Mouse (Mus musculus) CH12.LX (cell line): Measurements from ENCODE around the gene Ubqln1. TPM values are rescaled to one million over a fixed set of nuclear protein-coding genes. Genes with fewer than 3 reads are reported as not detected.

Experiments
- DNase-seq: peaks from one replicate; pipeline ENCODE4 v3.0.0-alpha.2; 2013; ENCODE audit errors: extremely low read depth
- H3K27ac ChIP-seq: 2 replicates; pipeline ENCODE4 v1.5.1; 2012; ENCODE audit warnings: low read depth, mild to moderate bottlenecking, control low read depth, moderate library complexity; ENCODE audit not compliant: insufficient read depth
- H3K27me3 ChIP-seq: replicated peaks from 2 replicates; pipeline ENCODE3; 2012; ENCODE audit warnings: inconsistent platforms
- H3K36me3 ChIP-seq, 2 experiments: replicated peaks in 1 of 2; 2 replicates each; pipeline versions ENCODE3 to v1.6.1; 2012; ENCODE audit warnings: inconsistent platforms in 1 of 2, low read length in 1 of 2, mild to moderate bottlenecking in 1 of 2, mixed read lengths in 1 of 2, moderate library complexity in 1 of 2; ENCODE audit not compliant: control insufficient read depth in 1 of 2, insufficient read depth in 1 of 2
- H3K4me1 ChIP-seq, 2 experiments: 2 replicates each; pipeline ENCODE4 v1.6.1; 2012; ENCODE audit warnings: inconsistent platforms in 1 of 2, moderate library complexity in 1 of 2; ENCODE audit not compliant: insufficient read depth in 2 of 2, control insufficient read depth in 1 of 2
- H3K4me2 ChIP-seq: 2 replicates; pipeline ENCODE4 v1.6.1; 2012; ENCODE audit warnings: low read depth, mild to moderate bottlenecking, control low read depth; ENCODE audit not compliant: poor library complexity, insufficient read depth, severe bottlenecking
- H3K4me3 ChIP-seq, 3 experiments: fragments of 150-350 bp in 1 of 3; sonication (generic) in 1 of 3; replicated peaks in 1 of 3; 2 replicates each; pipeline versions ENCODE3 to v1.5.1; 2011 to 2012; ENCODE audit warnings: low read depth in 2 of 3, low read length in 2 of 3, mild to moderate bottlenecking in 2 of 3, moderate library complexity in 2 of 3, control low read depth in 1 of 3, improper control_type of control experiment in 1 of 3, inconsistent platforms in 1 of 3, mixed read lengths in 1 of 3; ENCODE audit not compliant: poor library complexity in 1 of 3
- H3K79me2 ChIP-seq: replicated peaks from 2 replicates; pipeline ENCODE4 v1.6.1; 2012; ENCODE audit warnings: mild to moderate bottlenecking, moderate library complexity; ENCODE audit not compliant: control insufficient read depth, poor library complexity, insufficient read depth, severe bottlenecking; ENCODE audit errors: extremely low read depth
- H3K9ac ChIP-seq: 2 replicates; pipeline ENCODE4 v1.6.1; 2012; ENCODE audit warnings: low read depth, mild to moderate bottlenecking, control low read depth, moderate library complexity; ENCODE audit not compliant: insufficient read depth
- H3K9me3 ChIP-seq: replicated peaks from 2 replicates; pipeline ENCODE3; 2012; ENCODE audit warnings: low read length, inconsistent platforms, mixed read lengths
- BHLHE40 ChIP-seq: IDR thresholded peaks from 2 replicates; pipeline ENCODE4 v1.6.1; 2011; ENCODE audit warnings: mild to moderate bottlenecking, low read depth, low read length, improper control_type of control experiment
- CHD1 ChIP-seq: IDR thresholded peaks from 2 replicates; pipeline ENCODE4 v1.6.1; 2012; ENCODE audit warnings: low read depth, low read length, improper control_type of control experiment, inconsistent platforms
- CHD2 ChIP-seq: IDR thresholded peaks from 2 replicates; pipeline ENCODE4 v1.6.1; 2011; ENCODE audit warnings: low read length, improper control_type of control experiment
- CTCF ChIP-seq, 2 experiments: IDR thresholded peaks in 1 of 2; conservative IDR thresholded peaks in 1 of 2; 2 replicates each; pipeline ENCODE4 v1.5.1; 2011 to 2012; ENCODE audit warnings: low read depth in 2 of 2, low read length in 2 of 2, improper control_type of control experiment in 1 of 2, inconsistent platforms in 1 of 2, mild to moderate bottlenecking in 1 of 2, moderate library complexity in 1 of 2
- EP300 ChIP-seq: IDR thresholded peaks from 2 replicates; pipeline ENCODE4 v1.6.1; 2011; ENCODE audit warnings: low read length, improper control_type of control experiment
- IRF4 ChIP-seq: IDR thresholded peaks from 2 replicates; pipeline ENCODE4 v1.6.1; 2014; ENCODE audit warnings: low read depth, mild to moderate bottlenecking, inconsistent platforms, low read length, improper control_type of control experiment
- JUN ChIP-seq: IDR thresholded peaks from 2 replicates; pipeline ENCODE4 v1.6.1; 2011; ENCODE audit warnings: low read depth, mild to moderate bottlenecking, low read length, improper control_type of control experiment, moderate library complexity; ENCODE audit not compliant: insufficient read depth
- JUND ChIP-seq: conservative IDR thresholded peaks from 2 replicates; pipeline ENCODE4 v1.6.1; 2011; ENCODE audit warnings: low read depth, low read length, improper control_type of control experiment
- MAFK ChIP-seq: IDR thresholded peaks from 2 replicates; pipeline ENCODE4 v1.6.1; 2011; ENCODE audit warnings: low read length, improper control_type of control experiment; ENCODE audit not compliant: insufficient replicate concordance
- PAX5 ChIP-seq: IDR thresholded peaks from 2 replicates; pipeline ENCODE4 v1.6.1; 2012; ENCODE audit warnings: low read length, inconsistent platforms, mixed read lengths
- RAD21 ChIP-seq: IDR thresholded peaks from 2 replicates; pipeline ENCODE4 v1.6.1; 2011; ENCODE audit warnings: low read depth, mild to moderate bottlenecking, low read length, improper control_type of control experiment, moderate library complexity
- SIN3A ChIP-seq: IDR thresholded peaks from 2 replicates; pipeline ENCODE4 v1.6.1; 2012; ENCODE audit warnings: low read length, improper control_type of control experiment, inconsistent platforms
- SMC3 ChIP-seq: IDR thresholded peaks from 2 replicates; pipeline ENCODE4 v1.6.1; 2011; ENCODE audit warnings: low read depth, low read length, improper control_type of control experiment
- USF2 ChIP-seq: conservative IDR thresholded peaks from 2 replicates; pipeline ENCODE4 v1.6.1; 2011; ENCODE audit warnings: low read depth, low read length, improper control_type of control experiment
- ZC3H11A ChIP-seq: IDR thresholded peaks from 2 replicates; pipeline ENCODE4 v1.6.1; 2012; ENCODE audit warnings: low read depth, mild to moderate bottlenecking, inconsistent platforms, low read length, improper control_type of control experiment
- ZKSCAN1 ChIP-seq: IDR thresholded peaks from 2 replicates; pipeline ENCODE4 v1.6.1; 2012; ENCODE audit warnings: low read depth, inconsistent platforms, low read length, improper control_type of control experiment, borderline replicate concordance
- dilution Hi-C: fragments of 300-500 bp; cut with MboI; formaldehyde crosslinking; loops from 2 replicates; pipeline ENCODE4 v1.14.3; 2020; ENCODE audit warnings: low sequenced_read_pairs; ENCODE audit not compliant: extremely low pct_unique_long_range_greater_than_20kb, extremely low pct_ligation_motif_present
- in situ Hi-C: fragments of 300-500 bp; cut with MboI; formaldehyde crosslinking; loops from 3 replicates; pipeline ENCODE4 v1.14.3; 2019; ENCODE audit warnings: low sequenced_read_pairs, low pct_ligation_motif_present, low pct_unique_long_range_greater_than_20kb, mixed read lengths
- polyA plus RNA-seq: library from polyadenylated mRNA; unstranded; fragments of >175 nt; gene quantifications from 2 replicates; pipeline ENCODE4 v1.2.1, GENCODE M21; 2012; ENCODE audit warnings: low read depth; ENCODE audit not compliant: insufficient read length
- total RNA-seq, 2 experiments: library from RNA; depleted of rRNA; stranded (reverse); fragments of 300-350 nt in 1 of 2; fragments of >200 nt in 1 of 2; gene quantifications; 2 replicates each; pipeline ENCODE4 v1.2.3; 2012 to 2014

Gene Ubqln1
- total and polyA plus RNA-seq, 3 experiments: 58.5 to 166 (median 130) TPM

DNA sequence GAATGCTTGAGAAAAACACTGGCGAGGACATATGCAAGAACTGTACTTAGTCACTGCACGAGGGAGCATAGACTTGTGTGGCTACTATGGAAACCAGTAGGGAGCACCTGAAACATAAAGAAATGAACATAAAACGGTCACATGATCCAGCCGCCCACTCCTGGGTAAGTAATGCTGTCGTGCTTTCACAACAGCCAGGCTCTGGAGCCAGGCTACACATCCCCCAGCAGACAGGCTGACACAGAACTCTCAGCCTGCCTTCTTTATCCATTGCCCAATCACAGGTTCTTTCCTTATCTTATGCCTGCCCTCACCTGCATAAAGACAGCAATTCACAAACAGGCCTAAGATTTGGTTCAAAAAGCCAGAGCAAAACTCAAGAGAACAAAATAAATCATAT lies 26.0 kb downstream of the Ubqln1 start:
- Histone ChIP-seq H3K9me3 (peaks cover 9% of the 10 kb centered on the region), H3K9ac (no peak overlapping the region), H3K27me3 (no peaks in the 10 kb centered on the region), H3K27ac (no peak overlapping the region), H3K4me1 (peaks cover 0 to 2% of the 10 kb centered on the region in 2 experiments; a peak in 2 of 4 replicates), H3K79me2 (peaks cover 4% of the 10 kb centered on the region), H3K36me3 (peaks cover 43 to 84% of the 10 kb centered on the region in 2 experiments), H3K4me3 (no peak overlapping the region), H3K4me2 (no peak overlapping the region)
- no peak for TF ChIP-seq JUN
- TF ChIP-seq CHD1: no peak
- TF ChIP-seq MAFK: no peak
- TF ChIP-seq ZKSCAN1: no peak
- TF ChIP-seq BHLHE40: no peak
- TF ChIP-seq CHD2: no peak
- in situ Hi-C loops: loop anchor here (5.0 kb wide), 1 partner anchor 43 kb away; no protein-coding TSS in a partner anchor
- no peak for DNase-seq
- dilution Hi-C loops: no loop called here

- DNase-seq: peak; percentile 86
- Histone ChIP-seq H3K79me2 (peaks cover 5% of the 10 kb centered on the region), H3K9me3 (peaks cover 9% of the 10 kb centered on the region), H3K4me1 (no peaks in the 10 kb centered on the region), H3K4me3 (no peak overlapping the region), H3K27ac (no peak overlapping the region), H3K9ac (no peak overlapping the region), H3K27me3 (no peaks in the 10 kb centered on the region), H3K36me3 (peaks cover 47 to 89% of the 10 kb centered on the region in 2 experiments), H3K4me2 (no peak overlapping the region)
- dilution Hi-C loops: no loop called here
- TF ChIP-seq USF2: no peak
- TF ChIP-seq SMC3: peak; percentile 92
- no peak for TF ChIP-seq PAX5
- peak; percentile 71 for TF ChIP-seq RAD21
- TF ChIP-seq CTCF (conservative IDR thresholded peaks at IDR 0.05 in 1 of 2, IDR thresholded peaks at IDR 0.05 in 1 of 2; ENCODE audit: low read depth in 2 of 2, low read length in 2 of 2): peak; percentile 70 to 96
- 0 out of 2 replicates have a peak, but pooled peaks have one; percentile 21 for TF ChIP-seq IRF4
- TF ChIP-seq SIN3A: no peak
- TF ChIP-seq CHD1: no peak
- no peak for TF ChIP-seq EP300
- TF ChIP-seq ZC3H11A: 0 out of 2 replicates have a peak, but pooled peaks have one; percentile 4
- no peak for TF ChIP-seq MAFK
- no peak for TF ChIP-seq JUND
- in situ Hi-C loops: loop anchor here (5.0 kb wide), 1 partner anchor 44 kb away; no protein-coding TSS in a partner anchor
These were observed 27.0 kb downstream of the Ubqln1 start for GRCm38 (mm10) chr13:58188412-58188811.
